Comparison of ENCODE assay signal across 8 mouse cellular contexts in genomic region chr5:24578109-24578963, GRCm38 (mm10). TPM values are rescaled to one million over a fixed set of nuclear protein-coding genes. Genes with fewer than 3 reads are reported as not detected.
DNase-seq lines count a peak whose midpoint lies in the region; ATAC-seq and TF ChIP-seq lines count a peak whose summit lies in the region.

No protein-coding gene starts in this region.

- peak overlapping the region; percentile 74 for H3K4me2 ChIP-seq in neural tube, embryonic 11.5 days (ENCODE audit: low read depth)
- H3K4me2 ChIP-seq in liver, embryonic 11.5 days: peak overlapping the region; percentile 70
- H3K4me2 ChIP-seq in stomach, postnatal 0 days (replicated peaks; ENCODE audit: low read depth): peak overlapping the region; percentile 40

- H3K4me3 ChIP-seq in neural tube, embryonic 11.5 days (ENCODE audit: low read depth, low read length): peak overlapping the region; percentile 80
- peak overlapping the region; percentile 72 for H3K4me3 ChIP-seq in liver, embryonic 11.5 days (ENCODE audit: low read depth, low read length)
- peak overlapping the region; percentile 32 for H3K4me3 ChIP-seq in stomach, postnatal 0 days (ENCODE audit: low read depth, low read length)

- no peak overlapping the region; the same call in 1 of the 2 replicates for H3K9ac ChIP-seq in neural tube, embryonic 11.5 days (ENCODE audit: low read length)
- peak overlapping the region; percentile 59 for H3K9ac ChIP-seq in liver, embryonic 11.5 days (ENCODE audit: low read depth, low read length)
- H3K9ac ChIP-seq in stomach, postnatal 0 days (ENCODE audit: low read length): peak overlapping the region; percentile 9; the same call in 1 of the 2 replicates

- TF ChIP-seq CTCF in stomach, postnatal 0 days (IDR thresholded peaks at IDR 0.05; ENCODE audit: low read depth): 0 out of 2 replicates have a peak, but pooled peaks have one; percentile 6

- WGBS in neural tube, embryonic 11.5 days: 70% methylated on average over 6 of the region's 6 CpGs
- WGBS in liver, embryonic 11.5 days: 41% methylated on average over 6 of the region's 6 CpGs
- WGBS in stomach, postnatal 0 days: 61% methylated on average over 6 of the region's 6 CpGs

- no peaks in the 10 kb centered on the region for H3K27me3 ChIP-seq in neural tube, embryonic 11.5 days (ENCODE audit: control insufficient read depth, insufficient read depth, low read length)
- H3K27me3 ChIP-seq in liver, embryonic 11.5 days (replicated peaks; ENCODE audit: control insufficient read depth, insufficient read depth, low read length): no peaks in the 10 kb centered on the region
- H3K27me3 ChIP-seq in stomach, postnatal 0 days (ENCODE audit: control insufficient read depth, insufficient read depth, low read length): no peaks in the 10 kb centered on the region

- ATAC-seq in neural tube, embryonic 11.5 days (ENCODE audit: insufficient read depth, low FRiP score, low TSS enrichment): no peak
- no peak for ATAC-seq in liver, embryonic 11.5 days (replicated peaks; ENCODE audit: low FRiP score)
- ATAC-seq in stomach, postnatal 0 days (ENCODE audit: low FRiP score, low TSS enrichment): no peak

- no peak overlapping the region for H3K27ac ChIP-seq in neural tube, embryonic 11.5 days (ENCODE audit: low read depth, low read length)
- H3K27ac ChIP-seq in liver, embryonic 11.5 days (ENCODE audit: low read depth, low read length): peak overlapping the region; percentile 77
- peak overlapping the region; percentile 56 for H3K27ac ChIP-seq in stomach, postnatal 0 days (replicated peaks)

- TF ChIP-seq EP300 in stomach, postnatal 0 days (optimal IDR thresholded peaks at IDR 0.05): no peak

- DNase-seq in cerebellum, adult 11-12 months: peak; percentile 29
- no peak for DNase-seq in cerebellum, postnatal 14 days
- no peak for DNase-seq in neural tube, embryonic 11.5 days (ENCODE audit: low spot score)
- DNase-seq in neural tube, embryonic 10.5 days (ENCODE audit: extremely low spot score, low spot score): no peak
- DNase-seq in liver, embryonic 11.5 days (ENCODE audit: low spot score): no peak
- DNase-seq in stomach, postnatal 0 days (ENCODE audit: low spot score): no peak
- DNase-seq in right cerebral cortex, postnatal 10 days (ENCODE audit: low spot score in 2 of 2): no peak
- no peak for DNase-seq in frontal cortex, adult 2 months (ENCODE audit: extremely low spot score in 1 of 2, low spot score in 1 of 2)

- peaks cover 6% of the 10 kb centered on the region for H3K36me3 ChIP-seq in neural tube, embryonic 11.5 days (ENCODE audit: control insufficient read depth, insufficient read depth, low read length)
- peaks cover 14% of the 10 kb centered on the region for H3K36me3 ChIP-seq in liver, embryonic 11.5 days (ENCODE audit: control insufficient read depth, insufficient read depth, low read length)
- no peaks in the 10 kb centered on the region; the same call in 1 of the 2 replicates for H3K36me3 ChIP-seq in stomach, postnatal 0 days (ENCODE audit: control insufficient read depth, insufficient read depth, low read length)

- no peaks in the 10 kb centered on the region for H3K9me3 ChIP-seq in neural tube, embryonic 11.5 days (ENCODE audit: control insufficient read depth, low read length)
- H3K9me3 ChIP-seq in liver, embryonic 11.5 days (ENCODE audit: control insufficient read depth, low read length): no peaks in the 10 kb centered on the region
- H3K9me3 ChIP-seq in stomach, postnatal 0 days (ENCODE audit: control insufficient read depth, low read length): no peaks in the 10 kb centered on the region

- peaks cover 3% of the 10 kb centered on the region; the same call in 1 of the 2 replicates for H3K4me1 ChIP-seq in neural tube, embryonic 11.5 days (ENCODE audit: control insufficient read depth, insufficient read depth, low read length)
- H3K4me1 ChIP-seq in liver, embryonic 11.5 days (replicated peaks; ENCODE audit: control insufficient read depth, insufficient read depth, low read length): peaks cover 9% of the 10 kb centered on the region
- no peaks in the 10 kb centered on the region for H3K4me1 ChIP-seq in stomach, postnatal 0 days (replicated peaks; ENCODE audit: control insufficient read depth, insufficient read depth)

RNA-seq across cellular contexts. Expression of gene Abcf2, which starts 1.1 kb away (rescaled TPM):
- polyA plus RNA-seq in neural tube, embryonic 11.5 days (2014; fragmentation: Nextera tagmentation; extraction: Ambion mirVana): 136 and 147 TPM in 2 replicates
- polyA plus RNA-seq in liver, embryonic 11.5 days (2014; fragmentation: Nextera tagmentation; extraction: Ambion mirVana): 122 and 144 TPM in 2 replicates
- polyA plus RNA-seq in stomach, postnatal 0 days (2015; fragmentation: Nextera tagmentation; extraction: Ambion mirVana): 45.2 and 45.3 TPM in 2 replicates
- polyA plus RNA-seq in frontal cortex, adult 2 months (2012; rRNA removed): 78.1 and 86.2 TPM in 2 replicates

RNA-seq across cellular contexts. Expression of gene Chpf2, which starts 8.2 kb away (rescaled TPM):
- 10.3 and 13.0 TPM in 2 replicates for polyA plus RNA-seq in neural tube, embryonic 11.5 days (2014; fragmentation: Nextera tagmentation; extraction: Ambion mirVana)
- polyA plus RNA-seq in liver, embryonic 11.5 days (2014; fragmentation: Nextera tagmentation; extraction: Ambion mirVana): 14.6 TPM in 2 replicates
- polyA plus RNA-seq in stomach, postnatal 0 days (2015; fragmentation: Nextera tagmentation; extraction: Ambion mirVana): 18.2 and 19.2 TPM in 2 replicates
- 47.1 and 50.5 TPM in 2 replicates for polyA plus RNA-seq in frontal cortex, adult 2 months (2012; rRNA removed)

RNA-seq across cellular contexts. Expression of gene 4931409K22Rik, which starts 21.7 kb away (rescaled TPM):
- polyA plus RNA-seq in neural tube, embryonic 11.5 days (2014; fragmentation: Nextera tagmentation; extraction: Ambion mirVana): not detected in 2 replicates
- polyA plus RNA-seq in liver, embryonic 11.5 days (2014; fragmentation: Nextera tagmentation; extraction: Ambion mirVana): 0.18 TPM in 1 of 2 replicates, not detected in the other
- 0.08 TPM in 1 of 2 replicates, not detected in the other for polyA plus RNA-seq in stomach, postnatal 0 days (2015; fragmentation: Nextera tagmentation; extraction: Ambion mirVana)
- polyA plus RNA-seq in frontal cortex, adult 2 months (2012; rRNA removed): 0.18 and 0.59 TPM in 2 replicates

RNA-seq across cellular contexts. Expression of gene Asb10, which starts 37.6 kb away (rescaled TPM):
- 0.38 TPM in 1 of 2 replicates, not detected in the other for polyA plus RNA-seq in neural tube, embryonic 11.5 days (2014; fragmentation: Nextera tagmentation; extraction: Ambion mirVana)
- polyA plus RNA-seq in liver, embryonic 11.5 days (2014; fragmentation: Nextera tagmentation; extraction: Ambion mirVana): 0.23 and 0.30 TPM in 2 replicates
- polyA plus RNA-seq in stomach, postnatal 0 days (2015; fragmentation: Nextera tagmentation; extraction: Ambion mirVana): 0.21 and 0.25 TPM in 2 replicates
- polyA plus RNA-seq in frontal cortex, adult 2 months (2012; rRNA removed): 0.42 and 0.62 TPM in 2 replicates

RNA-seq across cellular contexts. Expression of gene Smarcd3, which starts 45.9 kb away (rescaled TPM):
- 43.7 and 49.3 TPM in 2 replicates for polyA plus RNA-seq in neural tube, embryonic 11.5 days (2014; fragmentation: Nextera tagmentation; extraction: Ambion mirVana)
- polyA plus RNA-seq in liver, embryonic 11.5 days (2014; fragmentation: Nextera tagmentation; extraction: Ambion mirVana): 13.6 and 15.2 TPM in 2 replicates
- 13.3 and 17.8 TPM in 2 replicates for polyA plus RNA-seq in stomach, postnatal 0 days (2015; fragmentation: Nextera tagmentation; extraction: Ambion mirVana)
- 116 and 135 TPM in 2 replicates for polyA plus RNA-seq in frontal cortex, adult 2 months (2012; rRNA removed)
